Mouse (Mus musculus): ENCODE results near the gene Svs5.

GRCm38 (mm10) chr2:164366947-164367346 is 34.4 kb downstream of the Svs5 start:
- TF ChIP-seq CTCF (IDR thresholded peaks at IDR 0.05; ENCODE audit: extremely low read depth, insufficient read depth, low read length) = no peak
- no peak for TF ChIP-seq POLR2A (IDR thresholded peaks at IDR 0.05; ENCODE audit: extremely low read depth, insufficient read depth, low read length)

Measured in cortical plate, adult 2 months (tissue).